Mouse (Mus musculus): Measurements from ENCODE around the gene C2cd3.
A peak's percentile ranks its signal among the peaks of the same experiment; 100 is the strongest.

The C2cd3 gene

GRCm38 (mm10) chr7:100407677-100408076 is 35.6 kb downstream of the C2cd3 start:
- DNase-seq: no peak

- no peak for DNase-seq
Measured at GRCm38 (mm10) chr7:100408684-100409083, 36.7 kb downstream of the C2cd3 start.

GRCm38 (mm10) chr7:100425795-100426194 is 53.8 kb downstream of the C2cd3 start:
- no peak for DNase-seq

- peak; percentile 80 for DNase-seq
Measured at GRCm38 (mm10) chr7:100429102-100429501, 57.1 kb downstream of the C2cd3 start.

GRCm38 (mm10) chr7:100429911-100430310 is 57.9 kb downstream of the C2cd3 start:
- DNase-seq: no peak

- DNase-seq: peak; percentile 71
Measured at GRCm38 (mm10) chr7:100431103-100431502, 59.1 kb downstream of the C2cd3 start.

GRCm38 (mm10) chr7:100433295-100433694 is 61.3 kb downstream of the C2cd3 start:
- no peak for DNase-seq

- no peak for DNase-seq
Measured at GRCm38 (mm10) chr7:100443728-100444127, 71.7 kb downstream of the C2cd3 start.

GRCm38 (mm10) chr7:100446271-100446670 is 74.2 kb downstream of the C2cd3 start:
- no peak for DNase-seq

GRCm38 (mm10) chr7:100448530-100448929 is 76.5 kb downstream of the C2cd3 start:
- DNase-seq: no peak

GRCm38 (mm10) chr7:100448985-100449384 is 77.0 kb downstream of the C2cd3 start:
- DNase-seq: no peak

- DNase-seq: no peak
Measured at GRCm38 (mm10) chr7:100458153-100458552, 86.1 kb downstream of the C2cd3 start.

- no peak for DNase-seq
Measured at GRCm38 (mm10) chr7:100459862-100460261, 87.8 kb downstream of the C2cd3 start.

GRCm38 (mm10) chr7:100461621-100462151 is 89.7 kb downstream of the C2cd3 start:
- DNase-seq: peak; percentile 78

- no peak for DNase-seq
Measured at GRCm38 (mm10) chr7:100463194-100463593, 91.2 kb downstream of the C2cd3 start.

- DNase-seq: no peak
Measured at GRCm38 (mm10) chr7:100463757-100464156, 91.7 kb downstream of the C2cd3 start.

- DNase-seq: no peak
Measured at GRCm38 (mm10) chr7:100464248-100464647, 92.2 kb downstream of the C2cd3 start.

GRCm38 (mm10) chr7:100465248-100465647 is 93.2 kb downstream of the C2cd3 start:
- DNase-seq: peak; percentile 33

- DNase-seq: peak; percentile 93
Measured at GRCm38 (mm10) chr7:100465656-100466309, 93.8 kb downstream of the C2cd3 start.

GRCm38 (mm10) chr7:100466781-100467510 is 94.9 kb downstream of the C2cd3 start:
- no peak for DNase-seq

- DNase-seq: no peak
Measured at GRCm38 (mm10) chr7:100468761-100469160, 96.7 kb downstream of the C2cd3 start.

GRCm38 (mm10) chr7:100469502-100469901 is 97.5 kb downstream of the C2cd3 start:
- DNase-seq: no peak

- DNase-seq: no peak
Measured at GRCm38 (mm10) chr7:100470796-100471406, 98.9 kb downstream of the C2cd3 start.

- no peak for DNase-seq
Measured at GRCm38 (mm10) chr7:100471407-100471797, 99.4 kb downstream of the C2cd3 start.
